Mouse (Mus musculus) intestine, postnatal 0 days (tissue): ENCODE data around the gene Nsun2. TPM values are rescaled to one million over a fixed set of nuclear protein-coding genes. Genes with fewer than 3 reads are reported as not detected.

ENCODE experiments used
- ATAC-seq: fragments of 200-750 bp; cut with Nextera tagmentation; 2 replicates; pipeline ENCODE4 v1.8.0; 2017; ENCODE audit warnings: mild to moderate bottlenecking, moderate TSS enrichment, moderate library complexity
- H3K27ac ChIP-seq: fragments of 300-500 bp; sonication (generic); 2 replicates; pipeline ENCODE4 v1.5.1; 2014; ENCODE audit warnings: mild to moderate bottlenecking, low read depth, low read length, moderate library complexity
- H3K27me3 ChIP-seq: fragments of 300-500 bp; sonication (generic); replicated peaks from 2 replicates; pipeline ENCODE4 v1.6.1; 2014; ENCODE audit warnings: low read length, mixed read lengths; ENCODE audit not compliant: control insufficient read depth, insufficient read depth
- H3K36me3 ChIP-seq: fragments of 300-500 bp; sonication (generic); 2 replicates; pipeline ENCODE4 v1.6.1; 2014; ENCODE audit warnings: mild to moderate bottlenecking, moderate library complexity; ENCODE audit not compliant: control insufficient read depth, insufficient read depth
- H3K4me1 ChIP-seq: fragments of 300-500 bp; sonication (generic); replicated peaks from 2 replicates; pipeline ENCODE4 v1.6.1; 2014; ENCODE audit warnings: antibody characterized with exemption, low read length, mixed read lengths; ENCODE audit not compliant: control insufficient read depth, insufficient read depth
- H3K4me2 ChIP-seq: fragments of 300-500 bp; sonication (generic); replicated peaks from 2 replicates; pipeline ENCODE4 v1.6.1; 2014; ENCODE audit warnings: low read depth, mild to moderate bottlenecking, moderate library complexity
- H3K4me3 ChIP-seq: fragments of 300-500 bp; sonication (generic); 2 replicates; pipeline ENCODE4 v1.5.1; 2014; ENCODE audit warnings: low read depth, low read length
- H3K9ac ChIP-seq: fragments of 300-500 bp; sonication (generic); 2 replicates; pipeline ENCODE4 v1.6.1; 2014; ENCODE audit warnings: mild to moderate bottlenecking, low read depth, low read length
- H3K9me3 ChIP-seq: fragments of 300-500 bp; sonication (generic); 2 replicates; pipeline ENCODE4 v1.6.1; 2016; ENCODE audit warnings: mixed run types; ENCODE audit not compliant: control insufficient read depth
- CTCF ChIP-seq: sonication (generic); IDR thresholded peaks from 2 replicates; pipeline ENCODE4 v1.5.1; 2016; ENCODE audit warnings: low read depth, mild to moderate bottlenecking, control low read depth, antibody characterized with exemption, moderate library complexity
- WGBS: fragments of 180-500 bp; shearing (Covaris S2); extraction: QIAGEN DNeasy Blood & Tissue Kit; methylation state at CpG from one replicate; pipeline ENCODE4 v1.1.7; 2014; 5-methylcytosine and 5-hydroxymethylcytosine counted together
- polyA plus RNA-seq: library from polyadenylated mRNA; unstranded; fragments of >200 nt; fragmentation: Nextera tagmentation; extraction: Ambion mirVana; gene quantifications from 2 replicates; pipeline ENCODE4 v1.2.1, GENCODE M21; 2015

Gene Nsun2
- polyA plus RNA-seq, 1 experiment from 2014 or later: 38.8 TPM

DNA sequence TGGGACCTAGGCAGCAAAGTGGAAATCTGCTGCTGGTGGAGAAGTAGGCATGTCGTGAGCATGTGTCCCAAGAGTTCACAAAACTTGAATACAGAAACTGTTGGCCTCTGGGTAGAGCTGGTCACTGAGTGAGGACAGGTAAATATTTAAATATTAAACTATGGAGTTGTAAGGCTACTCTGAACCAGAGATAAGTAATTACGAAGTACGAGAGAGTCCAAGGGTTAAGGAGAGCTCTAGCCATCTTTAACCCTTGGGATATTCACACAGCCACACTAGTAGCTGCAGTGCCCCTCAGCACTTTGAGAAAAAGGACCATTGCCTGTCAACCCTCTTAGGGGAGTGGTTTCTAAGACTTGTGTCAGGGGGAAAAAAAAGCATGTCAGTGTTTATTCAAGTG is 102.8 kb downstream of the Nsun2 start:
- Histone ChIP-seq H3K4me1 (no peaks in the 10 kb centered on the region), H3K9ac (no peak overlapping the region), H3K9me3 (no peaks in the 10 kb centered on the region), H3K36me3 (peaks cover 60% of the 10 kb centered on the region), H3K4me2 (no peak overlapping the region), H3K27ac (no peak overlapping the region), H3K27me3 (no peaks in the 10 kb centered on the region), H3K4me3 (no peak overlapping the region)
- no peak for TF ChIP-seq CTCF
- WGBS: 43% methylated on average over 3 of the region's 3 CpGs
- ATAC-seq: no peak

DNA sequence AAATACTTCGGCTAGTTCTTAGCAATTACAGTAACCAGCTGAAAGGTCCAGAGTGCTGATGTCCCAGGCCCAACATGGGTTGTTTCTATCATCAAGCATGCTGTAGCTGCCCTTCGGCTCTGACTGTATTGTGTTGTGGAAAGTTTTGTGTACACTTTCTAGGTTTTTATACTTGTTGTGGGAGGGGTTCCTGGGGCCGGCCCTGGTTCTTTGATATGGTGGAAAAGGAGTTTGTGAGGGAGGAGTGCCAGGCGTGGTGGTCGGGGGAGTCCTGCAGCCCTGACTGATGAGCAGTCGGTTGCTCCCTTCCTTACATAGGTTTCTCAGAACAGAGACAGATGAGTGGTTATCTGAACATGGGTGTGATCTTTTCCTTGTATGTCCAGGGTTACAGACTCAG is 103.3 kb downstream of the Nsun2 start:
- H3K9ac ChIP-seq: no peak overlapping the region
- H3K9me3 ChIP-seq: no peaks in the 10 kb centered on the region
- no peak for TF ChIP-seq CTCF
- H3K27ac ChIP-seq: no peak overlapping the region
- ATAC-seq: no peak
- H3K4me1 ChIP-seq: no peaks in the 10 kb centered on the region
- peaks cover 56% of the 10 kb centered on the region for H3K36me3 ChIP-seq
- no peak overlapping the region for H3K4me3 ChIP-seq
- WGBS: 72% methylated on average over 6 of the region's 6 CpGs
- no peak overlapping the region for H3K4me2 ChIP-seq
- H3K27me3 ChIP-seq: no peaks in the 10 kb centered on the region

GRCm38 (mm10) chr13:69637657-69638056 is 104.1 kb downstream of the Nsun2 start:
- no peak for ATAC-seq
- Histone ChIP-seq H3K4me1 (no peaks in the 10 kb centered on the region), H3K4me2 (no peak overlapping the region), H3K4me3 (no peak overlapping the region), H3K27me3 (no peaks in the 10 kb centered on the region), H3K27ac (no peak overlapping the region), H3K9ac (no peak overlapping the region), H3K36me3 (peaks cover 47% of the 10 kb centered on the region), H3K9me3 (no peaks in the 10 kb centered on the region)
- no peak for TF ChIP-seq CTCF
- 80% methylated on average over 9 of the region's 9 CpGs for WGBS

- H3K27me3 ChIP-seq: no peaks in the 10 kb centered on the region
- H3K36me3 ChIP-seq: peaks cover 43% of the 10 kb centered on the region
- no peak overlapping the region for H3K4me3 ChIP-seq
- H3K4me2 ChIP-seq: no peak overlapping the region
- TF ChIP-seq CTCF: no peak
- no peaks in the 10 kb centered on the region for H3K9me3 ChIP-seq
- H3K27ac ChIP-seq: no peak overlapping the region
- H3K9ac ChIP-seq: no peak overlapping the region
- no peak for ATAC-seq
- 76% methylated on average over 6 of the region's 6 CpGs for WGBS
- H3K4me1 ChIP-seq: no peaks in the 10 kb centered on the region
Observed at GRCm38 (mm10) chr13:69638108-69638626, 104.6 kb downstream of the Nsun2 start.

DNA sequence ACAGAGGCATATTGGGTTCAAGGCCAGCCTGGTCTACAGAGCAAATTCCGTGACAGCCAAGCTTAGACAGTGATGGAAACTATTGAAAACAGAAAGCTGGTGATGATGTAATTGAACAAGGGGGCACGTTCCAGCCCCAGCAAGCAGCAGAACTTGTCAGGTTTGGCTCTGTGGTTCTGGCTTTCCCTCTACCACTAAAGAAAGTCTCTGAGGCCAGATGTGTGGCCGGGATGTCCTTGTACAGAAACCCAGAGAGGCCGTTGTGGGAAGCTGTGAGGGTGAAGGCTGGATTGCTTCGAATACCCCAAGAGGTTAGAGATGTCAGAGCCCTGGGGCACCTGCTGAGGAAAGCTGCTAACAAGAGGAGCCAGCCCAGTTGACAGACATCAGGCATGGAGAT is 105.7 kb downstream of the Nsun2 start:
- 85% methylated on average over 5 of the region's 5 CpGs for WGBS

GRCm38 (mm10) chr13:69640126-69640525 is 106.6 kb downstream of the Nsun2 start:
- H3K27me3 ChIP-seq: no peaks in the 10 kb centered on the region
- no peaks in the 10 kb centered on the region; the same call in 1 of the 2 replicates for H3K4me1 ChIP-seq
- no peak for ATAC-seq
- H3K9me3 ChIP-seq: no peaks in the 10 kb centered on the region
- no peak for TF ChIP-seq CTCF
- no peak overlapping the region for H3K9ac ChIP-seq
- H3K4me2 ChIP-seq: no peak overlapping the region
- 94% methylated on average over 4 of the region's 4 CpGs for WGBS
- peaks cover 25% of the 10 kb centered on the region for H3K36me3 ChIP-seq
- H3K27ac ChIP-seq: no peak overlapping the region
- H3K4me3 ChIP-seq: no peak overlapping the region

More for the DNA sequence above, 105.7 kb downstream of the Nsun2 start:
- no peak for TF ChIP-seq CTCF
- Histone ChIP-seq H3K9me3 (no peaks in the 10 kb centered on the region), H3K27ac (no peak overlapping the region), H3K9ac (no peak overlapping the region), H3K4me2 (no peak overlapping the region), H3K4me1 (no peaks in the 10 kb centered on the region; the same call in 1 of the 2 replicates), H3K27me3 (no peaks in the 10 kb centered on the region), H3K4me3 (no peak overlapping the region), H3K36me3 (peaks cover 33% of the 10 kb centered on the region)
- ATAC-seq: no peak

DNA sequence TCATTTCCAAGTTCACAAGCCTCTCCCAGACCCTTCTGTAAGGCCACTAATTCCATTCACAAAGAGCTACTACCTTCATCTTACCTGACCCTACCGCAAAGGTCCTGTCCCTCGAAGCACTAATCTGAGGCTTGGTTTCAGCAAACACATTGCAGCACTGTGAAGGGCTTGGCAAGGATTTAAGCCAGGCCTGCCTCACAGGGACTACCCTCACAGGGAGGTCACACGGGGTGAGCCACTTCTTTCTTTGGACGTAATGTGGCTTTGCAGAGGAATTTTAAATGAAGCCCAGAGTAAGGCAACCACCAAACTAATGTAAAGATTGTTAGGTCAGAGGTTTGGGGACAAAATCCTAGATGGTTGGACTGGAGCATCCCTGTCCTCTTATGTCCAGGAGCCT is 107.0 kb downstream of the Nsun2 start:
- Histone ChIP-seq H3K4me2 (no peak overlapping the region), H3K4me1 (no peaks in the 10 kb centered on the region; the same call in 1 of the 2 replicates), H3K27ac (no peak overlapping the region), H3K9ac (no peak overlapping the region), H3K36me3 (peaks cover 21% of the 10 kb centered on the region), H3K27me3 (no peaks in the 10 kb centered on the region), H3K9me3 (no peaks in the 10 kb centered on the region), H3K4me3 (no peak overlapping the region)
- WGBS: 88% methylated on average over 4 of the region's 4 CpGs
- ATAC-seq: no peak
- TF ChIP-seq CTCF: no peak
